Mouse (Mus musculus) bone marrow macrophage, adult 2 months (primary cell): Measurements from ENCODE around the gene Olfr1101.

ENCODE experiments used
- CTCF ChIP-seq: IDR thresholded peaks from 2 replicates; pipeline ENCODE4 v1.5.1; 2012; ENCODE audit warnings: low read depth, mild to moderate bottlenecking, low read length, moderate library complexity
- POLR2A ChIP-seq: IDR thresholded peaks from 2 replicates; pipeline ENCODE4 v1.6.1; 2012; ENCODE audit warnings: mild to moderate bottlenecking, low read depth, low read length, borderline replicate concordance

DNA sequence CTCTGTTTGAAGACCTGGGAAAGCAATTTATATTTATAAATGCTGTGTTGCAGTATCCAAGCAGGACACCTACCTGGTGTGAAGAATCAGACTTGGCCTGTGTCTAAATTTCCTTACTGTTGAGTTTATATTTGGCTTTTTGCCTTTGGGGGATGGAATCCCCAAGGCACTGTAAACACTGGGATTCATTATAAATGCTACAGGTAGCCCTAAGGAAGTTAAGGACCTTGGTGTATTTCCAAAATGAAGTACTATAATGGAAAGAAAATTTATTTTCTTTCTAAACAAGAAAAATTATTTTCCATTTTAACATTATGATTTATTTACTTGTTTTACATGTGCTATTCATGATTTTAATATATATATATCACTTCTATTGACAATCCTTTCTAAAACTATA, 45.4 kb upstream of the Olfr1101 start, which contains the start of gene Olfr1105:
- TF ChIP-seq POLR2A (no peak), CTCF (no peak)
